Comparison of ENCODE assay signal across 16 mouse cellular contexts in genomic region chr3:86851131-86851530, GRCm38 (mm10).
DNase-seq lines count a peak whose midpoint lies in the region; ATAC-seq and TF ChIP-seq lines count a peak whose summit lies in the region.
"Had no signal": no experiment of that assay in that cellular context is flagged by ENCODE, and none has a peak within 500 bp of the region (broad histone marks: within the 10 kb centered on the region; RNA-seq: fewer than 3 reads in every experiment).

No protein-coding gene starts in this region.

- H3K4me2 ChIP-seq in embryonic facial prominence, embryonic 11.5 days (ENCODE audit: low read depth, low read length), result no peak overlapping the region
- H3K4me2 ChIP-seq in embryonic facial prominence, embryonic 15.5 days (replicated peaks), result peak overlapping the region; percentile 41
- no peak overlapping the region for H3K4me2 ChIP-seq in kidney, embryonic 14.5 days (replicated peaks; ENCODE audit: low read depth, low read length)
- H3K4me2 ChIP-seq: kidney, embryonic 15.5 days had no signal

- peaks cover 2% of the 10 kb centered on the region; the same call in 1 of the 2 replicates for H3K4me1 ChIP-seq in embryonic facial prominence, embryonic 11.5 days (ENCODE audit: control insufficient read depth, insufficient read depth, low read length)
- peaks cover 35% of the 10 kb centered on the region for H3K4me1 ChIP-seq in embryonic facial prominence, embryonic 15.5 days
- H3K4me1 ChIP-seq in limb, embryonic 10.5 days, result peaks cover 45% of the 10 kb centered on the region
- H3K4me1 ChIP-seq in kidney, embryonic 14.5 days (ENCODE audit: control insufficient read depth, insufficient read depth, low read length), result no peaks in the 10 kb centered on the region

- H3K36me3 ChIP-seq in embryonic facial prominence, embryonic 11.5 days (replicated peaks; ENCODE audit: control insufficient read depth, insufficient read depth, low read depth, low read length), result no peaks in the 10 kb centered on the region
- H3K36me3 ChIP-seq in embryonic facial prominence, embryonic 15.5 days, result no peaks in the 10 kb centered on the region
- no peaks in the 10 kb centered on the region for H3K36me3 ChIP-seq in limb, embryonic 10.5 days
- H3K36me3 ChIP-seq in kidney, embryonic 14.5 days (ENCODE audit: control insufficient read depth, insufficient read depth, low read length), result no peaks in the 10 kb centered on the region
- H3K36me3 ChIP-seq: kidney, embryonic 15.5 days had no signal

- no peaks in the 10 kb centered on the region for H3K27me3 ChIP-seq in embryonic facial prominence, embryonic 11.5 days (ENCODE audit: control insufficient read depth, insufficient read depth, low read length)
- H3K27me3 ChIP-seq in embryonic facial prominence, embryonic 15.5 days, result no peaks in the 10 kb centered on the region
- H3K27me3 ChIP-seq in limb, embryonic 10.5 days (ENCODE audit: low read depth, poor library complexity, severe bottlenecking), result no peaks in the 10 kb centered on the region
- H3K27me3 ChIP-seq in kidney, embryonic 14.5 days (ENCODE audit: control insufficient read depth, insufficient read depth, low read length), result no peaks in the 10 kb centered on the region
- H3K27me3 ChIP-seq: kidney, embryonic 15.5 days had no signal

- ATAC-seq in embryonic facial prominence, embryonic 11.5 days (replicated peaks; ENCODE audit: insufficient number of reproducible peaks, low FRiP score, low TSS enrichment, low read depth), result no peak
- no peak for ATAC-seq in embryonic facial prominence, embryonic 15.5 days (ENCODE audit: insufficient number of reproducible peaks, low FRiP score, low TSS enrichment, low read depth)
- ATAC-seq in kidney, embryonic 14.5 days (ENCODE audit: low FRiP score, low TSS enrichment), result no peak

- H3K9ac ChIP-seq in embryonic facial prominence, embryonic 11.5 days (replicated peaks; ENCODE audit: low read length), result no peak overlapping the region
- no peak overlapping the region for H3K9ac ChIP-seq in embryonic facial prominence, embryonic 15.5 days
- no peak overlapping the region for H3K9ac ChIP-seq in kidney, embryonic 14.5 days (ENCODE audit: low read depth, low read length)
- H3K9ac ChIP-seq: kidney, embryonic 15.5 days had no signal

- no peak overlapping the region for H3K4me3 ChIP-seq in layer of hippocampus, adult 2 months
- no peak overlapping the region for H3K4me3 ChIP-seq in embryonic facial prominence, embryonic 11.5 days (ENCODE audit: low read depth, low read length)
- no peak overlapping the region for H3K4me3 ChIP-seq in embryonic facial prominence, embryonic 15.5 days (replicated peaks)
- H3K4me3 ChIP-seq in limb, embryonic 10.5 days, result no peak overlapping the region
- H3K4me3 ChIP-seq in kidney, embryonic 14.5 days (ENCODE audit: low read length), result no peak overlapping the region
- H3K4me3 ChIP-seq: kidney, embryonic 15.5 days; left cerebral cortex, adult 2 months had no signal

- 82% methylated on average over 7 of the region's 7 CpGs for WGBS in embryonic facial prominence, embryonic 11.5 days
- 48% methylated on average over 7 of the region's 7 CpGs for WGBS in embryonic facial prominence, embryonic 15.5 days
- 93% methylated on average over 7 of the region's 7 CpGs for WGBS in limb, embryonic 10.5 days
- WGBS in kidney, embryonic 14.5 days, result 87% methylated on average over 7 of the region's 7 CpGs

- no peaks in the 10 kb centered on the region for H3K9me3 ChIP-seq in embryonic facial prominence, embryonic 11.5 days (replicated peaks; ENCODE audit: control insufficient read depth, low read length)
- no peaks in the 10 kb centered on the region for H3K9me3 ChIP-seq in embryonic facial prominence, embryonic 15.5 days (replicated peaks)
- no peaks in the 10 kb centered on the region for H3K9me3 ChIP-seq in limb, embryonic 10.5 days (replicated peaks)
- no peaks in the 10 kb centered on the region for H3K9me3 ChIP-seq in kidney, embryonic 14.5 days (ENCODE audit: control insufficient read depth, low read length)
- H3K9me3 ChIP-seq: kidney, embryonic 15.5 days had no signal

- no peak for TF ChIP-seq CTCF in layer of hippocampus, adult 2 months (conservative IDR thresholded peaks at IDR 0.05)

- H3K27ac ChIP-seq in layer of hippocampus, adult 2 months, result peak overlapping the region; percentile 68
- H3K27ac ChIP-seq in embryonic facial prominence, embryonic 11.5 days (replicated peaks; ENCODE audit: low read depth, low read length), result peak overlapping the region; percentile 71
- peak overlapping the region; percentile 85 for H3K27ac ChIP-seq in embryonic facial prominence, embryonic 15.5 days (replicated peaks)
- H3K27ac ChIP-seq in limb, embryonic 10.5 days, result peak overlapping the region; percentile 76; the same call in 1 of the 2 replicates
- no peak overlapping the region for H3K27ac ChIP-seq in kidney, embryonic 14.5 days (ENCODE audit: low read depth, low read length)
- H3K27ac ChIP-seq: kidney, embryonic 15.5 days; left cerebral cortex, adult 2 months had no signal

- no peak for DNase-seq in layer of hippocampus, adult 2 months (ENCODE audit: low spot score in 2 of 2)
- no peak for DNase-seq in layer of hippocampus, adult 8-10 months (ENCODE audit: low spot score in 2 of 2)
- no peak for DNase-seq in embryonic facial prominence, embryonic 11.5 days (ENCODE audit: low spot score)
- DNase-seq in limb, embryonic 10.5 days (ENCODE audit: low spot score), result no peak
- no peak for DNase-seq in spleen, postnatal 4 days (ENCODE audit: low spot score in 2 of 2)
- no peak for DNase-seq in gastrocnemius, adult 8-10 months (ENCODE audit: low spot score in 2 of 2)
- DNase-seq: adrenal gland, postnatal 25 days; gastrocnemius, postnatal 25 days; liver; lung, adult 18-20 months; lung, postnatal 4 days; thymus, postnatal 4 days had no signal
